Mouse (Mus musculus) gastrocnemius, adult 2 months (tissue): ENCODE data around the gene Tbl1xr1. TPM values are rescaled to one million over a fixed set of nuclear protein-coding genes. Genes with fewer than 3 reads are reported as not detected.
A peak's percentile ranks its signal among the peaks of the same experiment; 100 is the strongest.

Source experiments
- DNase-seq: peaks from one replicate; pipeline ENCODE4 v3.0.0; 2022
- H3K27ac ChIP-seq: fragments of 200-600 bp; 2 replicates; pipeline ENCODE4 v1.8.1; 2022; ENCODE audit warnings: mild to moderate bottlenecking
- H3K4me3 ChIP-seq: fragments of 200-600 bp; 2 replicates; pipeline ENCODE4 v1.8.1; 2022; ENCODE audit warnings: mild to moderate bottlenecking, moderate library complexity
- CTCF ChIP-seq: fragments of 200-600 bp; IDR thresholded peaks from 2 replicates; pipeline ENCODE4 v1.8.1; 2022; ENCODE audit warnings: antibody characterized with exemption, mild to moderate bottlenecking, moderate library complexity
- intact Hi-C: fragments of 180-260 bp; cut with DNase I; formaldehyde crosslinking; loops from one replicate; pipeline ENCODE4 v1.15.1; 2025
- total RNA-seq, 2 experiments: library from RNA; stranded (reverse); gene quantifications; 2 replicates each; pipeline ENCODE4 v1.2.3; 2021

Tbl1xr1 gene
- total RNA-seq, 2 experiments from 2014 or later, result 53.6 to 66.5 TPM

- intact Hi-C loops, result no loop called here
- Histone ChIP-seq H3K4me3 (no peak overlapping the region), H3K27ac (no peak overlapping the region)
- TF ChIP-seq CTCF, result no peak
- DNase-seq, result no peak
Measured at GRCm38 (mm10) chr3:22156397-22156796, 79.9 kb downstream of the Tbl1xr1 start.

GRCm38 (mm10) chr3:22162948-22163347, 86.5 kb downstream of the Tbl1xr1 start:
- DNase-seq, result no peak
- intact Hi-C loops, result no loop called here
- no peak overlapping the region for H3K27ac ChIP-seq
- no peak for TF ChIP-seq CTCF
- H3K4me3 ChIP-seq, result no peak overlapping the region

- Histone ChIP-seq H3K27ac (no peak overlapping the region), H3K4me3 (no peak overlapping the region)
- no peak for TF ChIP-seq CTCF
- no peak for DNase-seq
- intact Hi-C loops, result no loop called here
Measured at GRCm38 (mm10) chr3:22167856-22168255, 91.4 kb downstream of the Tbl1xr1 start.

- TF ChIP-seq CTCF, result no peak
- DNase-seq, result no peak
- intact Hi-C loops, result no loop called here
- Histone ChIP-seq H3K27ac (no peak overlapping the region), H3K4me3 (no peak overlapping the region)
Measured at GRCm38 (mm10) chr3:22168432-22168831, 92.0 kb downstream of the Tbl1xr1 start.

- no peak overlapping the region for H3K4me3 ChIP-seq
- intact Hi-C loops, result no loop called here
- no peak overlapping the region; the same call in 1 of the 2 replicates for H3K27ac ChIP-seq
- TF ChIP-seq CTCF, result no peak
- DNase-seq, result no peak
Measured at GRCm38 (mm10) chr3:22171526-22171925, 95.1 kb downstream of the Tbl1xr1 start.

- Histone ChIP-seq H3K4me3 (no peak overlapping the region), H3K27ac (peak overlapping the region; percentile 46)
- TF ChIP-seq CTCF, result no peak
- DNase-seq, result no peak
- intact Hi-C loops, result no loop called here
Measured at GRCm38 (mm10) chr3:22172410-22172809, 96.0 kb downstream of the Tbl1xr1 start.

GRCm38 (mm10) chr3:22173171-22173570, 96.7 kb downstream of the Tbl1xr1 start:
- intact Hi-C loops, result no loop called here
- no peak overlapping the region for H3K4me3 ChIP-seq
- TF ChIP-seq CTCF, result no peak
- H3K27ac ChIP-seq, result no peak overlapping the region
- DNase-seq, result no peak

GRCm38 (mm10) chr3:22174232-22174631, 97.8 kb downstream of the Tbl1xr1 start:
- no peak for TF ChIP-seq CTCF
- Histone ChIP-seq H3K27ac (no peak overlapping the region), H3K4me3 (no peak overlapping the region)
- intact Hi-C loops, result no loop called here
- no peak for DNase-seq

- H3K27ac ChIP-seq, result no peak overlapping the region
- H3K4me3 ChIP-seq, result no peak overlapping the region
- intact Hi-C loops, result no loop called here
- no peak for TF ChIP-seq CTCF
- no peak for DNase-seq
Measured at GRCm38 (mm10) chr3:22180076-22180475, 103.6 kb downstream of the Tbl1xr1 start.

GRCm38 (mm10) chr3:22181026-22181425, 104.6 kb downstream of the Tbl1xr1 start:
- Histone ChIP-seq H3K4me3 (no peak overlapping the region), H3K27ac (no peak overlapping the region)
- intact Hi-C loops, result no loop called here
- no peak for DNase-seq
- no peak for TF ChIP-seq CTCF

- Histone ChIP-seq H3K27ac (no peak overlapping the region), H3K4me3 (no peak overlapping the region)
- TF ChIP-seq CTCF, result no peak
- DNase-seq, result no peak
- intact Hi-C loops, result loop anchor here (5.0 kb wide), 1 partner anchor 248 kb away; no protein-coding TSS in a partner anchor
Measured at GRCm38 (mm10) chr3:22185265-22185664, 108.8 kb downstream of the Tbl1xr1 start.

GRCm38 (mm10) chr3:22190498-22190897, 114.0 kb downstream of the Tbl1xr1 start:
- H3K4me3 ChIP-seq, result no peak overlapping the region
- TF ChIP-seq CTCF, result peak; percentile 68
- no peak overlapping the region for H3K27ac ChIP-seq
- DNase-seq, result no peak
- intact Hi-C loops, result no loop called here

- TF ChIP-seq CTCF, result no peak
- Histone ChIP-seq H3K27ac (no peak overlapping the region), H3K4me3 (no peak overlapping the region)
- DNase-seq, result no peak
- intact Hi-C loops, result no loop called here
Measured at GRCm38 (mm10) chr3:22192931-22193330, 116.5 kb downstream of the Tbl1xr1 start.

GRCm38 (mm10) chr3:22194185-22194856, 117.9 kb downstream of the Tbl1xr1 start:
- Histone ChIP-seq H3K27ac (no peak overlapping the region), H3K4me3 (no peak overlapping the region)
- intact Hi-C loops, result no loop called here
- TF ChIP-seq CTCF, result no peak
- no peak for DNase-seq
